ENCODE assay signal across 11 mouse cellular contexts in the genomic region with DNA sequence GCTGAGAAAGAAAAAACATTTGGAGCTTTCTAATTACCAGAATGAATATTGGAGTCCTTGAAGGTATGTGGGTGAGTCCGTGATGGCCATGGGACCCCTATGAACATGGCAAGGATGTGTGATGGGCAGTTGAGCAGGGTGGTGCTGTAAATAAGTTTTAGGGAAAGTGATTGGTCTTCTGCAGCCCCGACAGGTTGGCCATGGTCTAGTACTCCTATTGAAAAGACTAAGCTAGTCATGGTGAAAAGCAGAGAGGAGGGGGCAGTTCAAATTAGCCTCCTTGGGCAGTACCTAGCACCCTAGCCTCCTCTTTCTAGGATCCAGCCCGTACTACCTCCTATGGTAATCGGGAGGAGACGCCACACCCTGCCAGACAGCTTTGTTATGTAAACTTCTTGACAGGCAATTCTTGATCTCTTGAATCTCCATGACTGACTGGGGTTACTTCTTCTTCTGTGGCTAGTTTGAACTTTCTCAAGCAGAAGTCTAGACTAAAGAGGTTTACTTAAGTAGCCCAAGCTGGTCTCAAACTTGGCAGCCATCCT. TPM values are rescaled to one million over a fixed set of nuclear protein-coding genes. Genes with fewer than 3 reads are reported as not detected.
A peak's percentile ranks its signal among the peaks of the same experiment; 100 is the strongest.
DNase-seq lines count a peak whose midpoint lies in the region; ATAC-seq and TF ChIP-seq lines count a peak whose summit lies in the region.
"Had no signal": no experiment of that assay in that cellular context is flagged by ENCODE, and none has a peak within 500 bp of the region (broad histone marks: within the 10 kb centered on the region; RNA-seq: fewer than 3 reads in every experiment).

No protein-coding gene starts in this region.

- peak; percentile 77 for ATAC-seq in granulocyte monocyte progenitor cell, adult 5-6 weeks (replicated peaks; ENCODE audit: poor library complexity, severe bottlenecking)
- ATAC-seq in megakaryocyte progenitor cell, adult 5-6 weeks (replicated peaks; ENCODE audit: poor library complexity), result peak; percentile 79
- no peak for ATAC-seq in activated CD4-positive, CD25-positive, alpha-beta regulatory T cell, adult 4 months

- no peaks in the 10 kb centered on the region for H3K27me3 ChIP-seq in testis, adult 2 months (ENCODE audit: control insufficient read depth, insufficient read depth, low read length)
- H3K27me3 ChIP-seq: lung, embryonic 15.5 days had no signal

- no peak for TF ChIP-seq POLR2A in testis, adult 2 months (IDR thresholded peaks at IDR 0.05; ENCODE audit: control insufficient read depth, low read depth, low read length)

- peak overlapping the region; percentile 20; the same call in 1 of the 2 replicates for H3K27ac ChIP-seq in testis, adult 2 months (ENCODE audit: control insufficient read depth, insufficient read depth, low read depth, low read length)
- H3K27ac ChIP-seq: heart, adult 2 months; kidney, postnatal 0 days; lung, embryonic 15.5 days had no signal

- no peak for TF ChIP-seq CTCF in testis, adult 2 months (IDR thresholded peaks at IDR 0.05; ENCODE audit: control insufficient read depth, insufficient read depth, insufficient replicate concordance, low read depth, low read length)

- DNase-seq in testis, postnatal 14 days (ENCODE audit: low spot score), result no peak
- DNase-seq in cerebellum, postnatal 14 days, result no peak
- no peak for DNase-seq in kidney, postnatal 25 days

- H3K4me1 ChIP-seq in testis, adult 2 months (ENCODE audit: control insufficient read depth, insufficient read depth, low read length), result peaks cover 8% of the 10 kb centered on the region
- H3K4me1 ChIP-seq: lung, embryonic 15.5 days had no signal

- no peaks in the 10 kb centered on the region for H3K36me3 ChIP-seq in testis, adult 2 months (ENCODE audit: control insufficient read depth, insufficient read depth, low read length)
- H3K36me3 ChIP-seq: lung, embryonic 15.5 days had no signal

- peak overlapping the region; percentile 73 for H3K4me3 ChIP-seq in testis, adult 2 months (ENCODE audit: control insufficient read depth, low read depth, low read length)
- H3K4me3 ChIP-seq: erythroblast, embryonic 14.5 days; heart, adult 2 months had no signal

RNA-seq across cellular contexts. Expression of a gene that starts 0.8 kb away (rescaled TPM):
- 9.2 and 10.6 TPM in 2 replicates for polyA plus RNA-seq in testis, adult 2 months (2012; rRNA removed)
- 1.4 TPM in 1 of 2 replicates, not detected in the other for total RNA-seq in granulocyte monocyte progenitor cell, adult 5-6 weeks (2014; fragmentation: Nextera tagmentation)
- total RNA-seq in granulocyte monocyte progenitor cell, adult 5-6 weeks (2017), result 0.17 and 0.98 TPM in 2 replicates
- total RNA-seq in megakaryocyte progenitor cell, adult 5-6 weeks (2015), result 0.96 and 1.8 TPM in 2 replicates
- 0.91 and 2.2 TPM in 2 replicates for total RNA-seq in megakaryocyte progenitor cell, adult 5-6 weeks (2017)
- under 1 TPM in 1 of 2 experiments, not detected in 1; 0.20 TPM for polyA plus RNA-seq in activated CD4-positive, CD25-positive, alpha-beta regulatory T cell, adult 4 months (2017; shearing (Covaris generic))
- total RNA-seq: heart, adult 2 months had no signal
- polyA plus RNA-seq: heart, adult 2 months had no signal

RNA-seq across cellular contexts. Expression of a gene that starts 26.7 kb away (rescaled TPM):
- polyA plus RNA-seq in testis, adult 2 months (2012; rRNA removed), result 0.16 TPM in 1 of 2 replicates, not detected in the other
- total RNA-seq in granulocyte monocyte progenitor cell, adult 5-6 weeks (2014; fragmentation: Nextera tagmentation), result 0.28 TPM in 1 of 2 replicates, not detected in the other
- not detected in 2 replicates for total RNA-seq in granulocyte monocyte progenitor cell, adult 5-6 weeks (2017)
- not detected in 2 replicates for total RNA-seq in megakaryocyte progenitor cell, adult 5-6 weeks (2015)
- total RNA-seq in megakaryocyte progenitor cell, adult 5-6 weeks (2017), result not detected in 2 replicates
- polyA plus RNA-seq in activated CD4-positive, CD25-positive, alpha-beta regulatory T cell, adult 4 months (2017; shearing (Covaris generic)), result not detected
- total RNA-seq: heart, adult 2 months had no signal
- polyA plus RNA-seq: erythroblast, embryonic 14.5 days; heart, adult 2 months; kidney, postnatal 0 days; lung, embryonic 15.5 days had no signal

RNA-seq across cellular contexts. Expression of a gene that starts 28.4 kb away (rescaled TPM):
- 2.9 and 3.8 TPM in 2 replicates for polyA plus RNA-seq in testis, adult 2 months (2012; rRNA removed)
- 9.9 and 19.2 TPM in 2 replicates for total RNA-seq in granulocyte monocyte progenitor cell, adult 5-6 weeks (2014; fragmentation: Nextera tagmentation)
- total RNA-seq in granulocyte monocyte progenitor cell, adult 5-6 weeks (2017), result 7.8 and 10.8 TPM in 2 replicates
- total RNA-seq in megakaryocyte progenitor cell, adult 5-6 weeks (2015), result 11.6 and 12.4 TPM in 2 replicates
- total RNA-seq in megakaryocyte progenitor cell, adult 5-6 weeks (2017), result 6.8 and 7.3 TPM in 2 replicates
- 10 to 100 TPM in 1 of 2 experiments, 1 to 10 TPM in 1; 9.4 to 10.9 TPM for polyA plus RNA-seq in activated CD4-positive, CD25-positive, alpha-beta regulatory T cell, adult 4 months (2017; shearing (Covaris generic))
- polyA plus RNA-seq: erythroblast, embryonic 14.5 days had no signal

RNA-seq across cellular contexts. Expression of a gene that starts 45.8 kb away (rescaled TPM):
- 0.19 and 0.23 TPM in 2 replicates for polyA plus RNA-seq in testis, adult 2 months (2012; rRNA removed)
- 1.7 and 1.9 TPM in 2 replicates for total RNA-seq in granulocyte monocyte progenitor cell, adult 5-6 weeks (2014; fragmentation: Nextera tagmentation)
- 0.98 and 1.5 TPM in 2 replicates for total RNA-seq in granulocyte monocyte progenitor cell, adult 5-6 weeks (2017)
- 0.54 and 1.1 TPM in 2 replicates for total RNA-seq in megakaryocyte progenitor cell, adult 5-6 weeks (2015)
- 1.0 and 2.1 TPM in 2 replicates for total RNA-seq in megakaryocyte progenitor cell, adult 5-6 weeks (2017)
- 1 to 10 TPM; 3.2 to 3.4 TPM for polyA plus RNA-seq in activated CD4-positive, CD25-positive, alpha-beta regulatory T cell, adult 4 months (2017; shearing (Covaris generic))
- polyA plus RNA-seq: erythroblast, embryonic 14.5 days had no signal

RNA-seq across cellular contexts. Expression of a gene that starts 52.1 kb away (rescaled TPM):
- 4.7 and 6.1 TPM in 2 replicates for polyA plus RNA-seq in testis, adult 2 months (2012; rRNA removed)
- total RNA-seq in granulocyte monocyte progenitor cell, adult 5-6 weeks (2014; fragmentation: Nextera tagmentation), result 13.1 and 15.1 TPM in 2 replicates
- 5.2 and 9.0 TPM in 2 replicates for total RNA-seq in granulocyte monocyte progenitor cell, adult 5-6 weeks (2017)
- total RNA-seq in megakaryocyte progenitor cell, adult 5-6 weeks (2015), result 7.2 and 13.1 TPM in 2 replicates
- 7.2 and 8.9 TPM in 2 replicates for total RNA-seq in megakaryocyte progenitor cell, adult 5-6 weeks (2017)
- polyA plus RNA-seq in activated CD4-positive, CD25-positive, alpha-beta regulatory T cell, adult 4 months (2017; shearing (Covaris generic)), result under 1 TPM in 1 of 2 experiments, not detected in 1; 0.34 TPM
- polyA plus RNA-seq: erythroblast, embryonic 14.5 days had no signal
